ENCODE assay signal across 13 mouse cellular contexts in the genomic region with DNA sequence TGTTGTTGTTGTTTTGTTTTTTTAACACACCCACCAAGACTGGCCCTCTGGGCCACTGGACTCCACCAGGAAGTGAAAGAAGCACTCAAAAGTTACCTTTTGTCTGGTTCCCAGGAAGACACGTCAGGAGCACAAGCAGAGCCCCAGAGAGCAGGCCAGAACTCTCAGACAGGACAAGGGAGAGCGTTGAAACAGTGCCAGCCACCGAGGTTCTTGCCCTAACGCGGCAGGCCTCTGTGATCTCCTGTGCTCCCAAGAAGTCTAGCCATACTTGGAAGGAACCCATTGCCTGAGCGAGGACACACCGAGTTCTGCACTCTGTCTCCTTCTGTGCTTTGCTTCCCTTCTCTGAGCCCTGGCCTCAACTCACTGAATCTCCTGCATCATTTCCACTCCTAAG.
"Had no signal": no experiment of that assay in that cellular context is flagged by ENCODE, and none has a peak within 500 bp of the region (broad histone marks: within the 10 kb centered on the region; RNA-seq: fewer than 3 reads in every experiment).

No protein-coding gene starts in this region.

- H3K4me1 ChIP-seq: limb, embryonic 10.5 days; limb, embryonic 13.5 days; liver, embryonic 12.5 days; liver, embryonic 15.5 days had no signal

- H3K27me3 ChIP-seq: limb, embryonic 13.5 days; liver, embryonic 12.5 days; liver, embryonic 15.5 days; lung, embryonic 15.5 days had no signal

- DNase-seq: layer of hippocampus, adult 9-11 months; liver; midbrain, embryonic 14.5 days; thymus, adult 2 months; thymus, postnatal 14 days; thymus, postnatal 4 days had no signal

- H3K4me2 ChIP-seq: limb, embryonic 13.5 days; liver, embryonic 12.5 days; liver, embryonic 15.5 days; lung, embryonic 15.5 days had no signal

- H3K27ac ChIP-seq: layer of hippocampus, adult 2 months; limb, embryonic 10.5 days; limb, embryonic 13.5 days; liver, embryonic 12.5 days; liver, embryonic 15.5 days; macrophage had no signal

- H3K4me3 ChIP-seq: layer of hippocampus, adult 2 months; limb, embryonic 10.5 days; limb, embryonic 13.5 days; liver, embryonic 12.5 days; liver, embryonic 15.5 days; lung, embryonic 15.5 days had no signal

- ATAC-seq: liver, embryonic 12.5 days had no signal

- H3K36me3 ChIP-seq: limb, embryonic 10.5 days; limb, embryonic 13.5 days; liver, embryonic 12.5 days had no signal

- H3K9me3 ChIP-seq: limb, embryonic 10.5 days; limb, embryonic 13.5 days; liver, embryonic 12.5 days; liver, embryonic 15.5 days; lung, embryonic 15.5 days had no signal

- H3K9ac ChIP-seq: limb, embryonic 13.5 days; liver, embryonic 12.5 days; liver, embryonic 15.5 days; lung, embryonic 15.5 days had no signal
